Mouse (Mus musculus) olfactory bulb, adult 2 months (tissue): Measurements from ENCODE around the gene Plxnc1. TPM values are rescaled to one million over a fixed set of nuclear protein-coding genes. Genes with fewer than 3 reads are reported as not detected.

Experiments used
- H3K27ac ChIP-seq: fragments of 200-500 bp; 2 replicates; pipeline ENCODE4 v1.5.1; 2012; ENCODE audit warnings: low read depth, low read length; ENCODE audit not compliant: insufficient read depth
- H3K4me1 ChIP-seq: fragments of 200-500 bp; 2 replicates; pipeline ENCODE4 v1.6.1; 2012; ENCODE audit warnings: low read length; ENCODE audit not compliant: control insufficient read depth, insufficient read depth
- H3K4me3 ChIP-seq: fragments of 200-500 bp; 2 replicates; pipeline ENCODE4 v1.5.1; 2012; ENCODE audit warnings: mild to moderate bottlenecking, low read depth, low read length, moderate library complexity; ENCODE audit not compliant: insufficient read depth
- CTCF ChIP-seq: fragments of 200-500 bp; IDR thresholded peaks from 2 replicates; pipeline ENCODE4 v1.5.1; 2012; ENCODE audit warnings: low read depth, mild to moderate bottlenecking, low read length, moderate library complexity; ENCODE audit not compliant: insufficient read depth
- POLR2A ChIP-seq: fragments of 200-500 bp; IDR thresholded peaks from 2 replicates; pipeline ENCODE4 v1.6.1; 2012; ENCODE audit warnings: mild to moderate bottlenecking, low read depth, low read length, moderate library complexity; ENCODE audit not compliant: insufficient read depth
- WGBS: fragments of 180-500 bp; shearing (Covaris S2); methylation state at CpG from one replicate; pipeline ENCODE4 v1.1.7; 2018; 5-methylcytosine and 5-hydroxymethylcytosine counted together
- polyA plus RNA-seq: library from polyadenylated mRNA; stranded (reverse); fragments of >200 nt; gene quantifications from 2 replicates; pipeline ENCODE4 v1.2.4, GENCODE M21; 2012; ENCODE audit warnings: low replicate concordance; ENCODE audit not compliant: missing spikeins, insufficient read depth, insufficient read length

Plxnc1 gene
- polyA plus RNA-seq, 1 experiment = not detected

- Histone ChIP-seq H3K27ac (no peak overlapping the region), H3K4me3 (no peak overlapping the region), H3K4me1 (no peaks in the 10 kb centered on the region)
- TF ChIP-seq POLR2A (no peak), CTCF (no peak)
- WGBS = 23% methylated on average over 3 of the region's 3 CpGs
Observed at GRCm38 (mm10) chr10:94771496-94771895, 173.1 kb downstream of the Plxnc1 start.

- no peak overlapping the region for H3K4me3 ChIP-seq
- H3K4me1 ChIP-seq = no peaks in the 10 kb centered on the region
- TF ChIP-seq CTCF (no peak), POLR2A (no peak)
- 93% methylated on average over 2 of the region's 2 CpGs for WGBS
- no peak overlapping the region for H3K27ac ChIP-seq
Observed at GRCm38 (mm10) chr10:94747011-94747410, 197.6 kb downstream of the Plxnc1 start.

DNA sequence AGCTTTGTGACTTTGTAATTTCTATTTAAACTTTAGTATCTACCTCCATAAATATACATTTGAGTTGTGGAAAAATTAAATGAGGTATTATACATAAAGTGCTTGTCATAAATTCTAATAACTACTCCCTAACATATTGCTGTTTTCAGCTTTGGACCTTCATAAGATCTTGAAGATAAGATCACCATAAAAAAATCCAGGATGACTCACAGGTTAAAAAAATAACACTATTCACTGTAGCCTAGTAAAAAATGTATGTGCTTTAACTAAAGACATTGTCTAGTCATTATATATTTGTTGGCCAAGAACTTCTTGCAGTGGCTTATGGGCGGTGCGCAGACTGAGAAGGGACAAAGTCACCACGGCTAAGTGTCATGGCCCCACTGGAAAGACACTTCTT is 203.2 kb downstream of the Plxnc1 start:
- Histone ChIP-seq H3K4me3 (no peak overlapping the region), H3K27ac (no peak overlapping the region), H3K4me1 (no peaks in the 10 kb centered on the region)
- TF ChIP-seq CTCF (no peak), POLR2A (no peak)
- WGBS = 96% methylated on average over 3 of the region's 3 CpGs
